Mouse (Mus musculus) ovary, postnatal 14 days (tissue): Measurements from ENCODE around the gene Elac2.

Source experiments
- DNase-seq: peaks from one replicate; pipeline ENCODE4 v3.0.0; 2022; ENCODE audit warnings: low spot score

The Elac2 gene

GRCm38 (mm10) chr11:64978720-64979488 is at the start of gene Elac2:
Gene Elac2, plus strand, starts transcription at chr11:64979038.
- DNase-seq: peak; percentile 96

DNA sequence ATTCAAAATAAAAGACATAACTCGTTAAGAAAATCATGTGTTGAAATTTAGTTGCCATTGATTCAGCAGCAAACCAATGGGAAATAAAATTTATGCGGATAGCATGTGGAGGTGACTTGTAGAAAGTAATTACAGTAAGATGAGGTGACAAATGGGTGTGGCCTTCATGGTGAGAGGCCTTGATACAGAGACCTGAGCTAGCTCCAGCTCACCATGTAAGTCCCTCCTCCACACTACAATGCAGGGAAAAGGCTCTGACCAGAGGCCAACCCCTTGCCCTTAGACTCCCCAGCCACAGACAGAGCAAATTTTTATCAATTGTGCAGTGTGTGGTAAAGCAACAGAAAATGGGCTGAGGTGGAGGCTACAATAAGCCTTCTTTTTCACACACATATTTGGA is 49.7 kb upstream of the Elac2 start:
- no peak for DNase-seq

DNA sequence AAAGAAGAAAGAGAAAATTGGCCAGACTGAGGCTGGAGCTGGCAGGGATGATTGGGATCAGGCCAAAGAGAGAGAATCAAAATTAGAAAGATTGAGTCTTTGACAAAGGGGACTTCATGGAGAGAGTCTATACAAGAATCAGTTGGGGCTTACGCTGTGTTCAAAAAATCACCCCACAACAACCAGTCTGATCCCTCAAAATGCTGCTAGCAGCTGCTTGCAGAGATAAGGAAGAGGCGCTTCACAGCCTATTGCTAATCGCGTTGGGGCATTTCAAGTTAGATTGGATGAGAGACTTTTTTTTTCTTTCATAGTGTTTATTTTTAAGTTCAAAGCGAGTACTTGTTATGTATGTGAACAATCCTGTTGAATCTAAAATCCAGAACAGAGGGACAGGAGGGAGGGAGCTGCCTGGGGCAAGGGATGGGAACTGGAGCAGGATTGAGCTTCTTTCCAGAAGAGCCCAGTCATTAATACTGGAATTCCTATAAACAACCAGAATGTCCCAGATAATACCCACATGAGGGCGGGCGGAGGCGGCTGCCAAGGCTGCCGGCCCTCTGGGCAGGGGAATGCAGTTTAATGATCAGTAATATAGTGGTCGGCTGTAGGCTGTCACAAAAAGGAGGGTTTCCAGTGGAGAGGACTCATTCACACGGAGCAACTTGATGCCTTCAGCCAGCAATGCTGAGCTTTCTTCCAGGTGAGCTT is 47.6 kb upstream of the Elac2 start:
- DNase-seq: no peak

- DNase-seq: no peak
Measured at GRCm38 (mm10) chr11:64937226-64937625, 41.6 kb upstream of the Elac2 start.

DNA sequence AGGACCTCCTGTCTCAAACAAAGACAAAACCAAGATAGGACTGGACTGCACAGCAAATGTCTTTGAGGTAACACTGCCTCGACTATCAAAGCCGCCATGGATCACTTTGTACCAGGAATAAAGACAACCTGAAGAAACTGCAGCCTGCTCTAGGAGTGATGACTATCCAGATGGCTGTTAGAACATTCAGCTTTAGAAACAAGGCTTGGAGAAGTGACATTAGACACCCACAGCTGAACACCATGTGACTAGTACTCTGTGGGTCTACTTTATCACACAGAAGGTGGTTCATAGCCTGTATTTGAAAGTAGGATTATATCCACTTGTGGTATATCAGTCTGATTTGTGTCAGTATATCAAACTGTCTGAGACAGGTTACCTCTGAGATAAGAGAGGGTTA is 37.6 kb upstream of the Elac2 start:
- no peak for DNase-seq

DNA sequence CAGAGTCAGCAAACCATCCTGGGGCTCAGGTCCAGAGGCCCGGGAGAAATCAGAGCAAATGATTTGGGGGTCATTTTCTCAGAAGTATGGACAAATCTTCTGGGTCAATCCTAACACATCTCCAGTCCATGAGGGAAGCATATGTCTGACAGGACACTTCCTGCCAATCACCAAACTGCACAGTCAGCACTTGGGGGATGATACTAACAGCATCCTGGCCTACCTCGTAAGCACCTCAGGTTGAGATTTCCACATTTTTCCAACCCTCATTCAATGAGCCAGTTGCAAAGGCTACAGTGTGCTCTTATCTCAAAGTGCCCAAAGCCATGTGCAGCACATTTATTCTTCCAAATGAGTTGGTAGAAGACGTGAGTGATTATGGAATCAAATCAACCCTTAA is 29.1 kb upstream of the Elac2 start:
- no peak for DNase-seq

DNA sequence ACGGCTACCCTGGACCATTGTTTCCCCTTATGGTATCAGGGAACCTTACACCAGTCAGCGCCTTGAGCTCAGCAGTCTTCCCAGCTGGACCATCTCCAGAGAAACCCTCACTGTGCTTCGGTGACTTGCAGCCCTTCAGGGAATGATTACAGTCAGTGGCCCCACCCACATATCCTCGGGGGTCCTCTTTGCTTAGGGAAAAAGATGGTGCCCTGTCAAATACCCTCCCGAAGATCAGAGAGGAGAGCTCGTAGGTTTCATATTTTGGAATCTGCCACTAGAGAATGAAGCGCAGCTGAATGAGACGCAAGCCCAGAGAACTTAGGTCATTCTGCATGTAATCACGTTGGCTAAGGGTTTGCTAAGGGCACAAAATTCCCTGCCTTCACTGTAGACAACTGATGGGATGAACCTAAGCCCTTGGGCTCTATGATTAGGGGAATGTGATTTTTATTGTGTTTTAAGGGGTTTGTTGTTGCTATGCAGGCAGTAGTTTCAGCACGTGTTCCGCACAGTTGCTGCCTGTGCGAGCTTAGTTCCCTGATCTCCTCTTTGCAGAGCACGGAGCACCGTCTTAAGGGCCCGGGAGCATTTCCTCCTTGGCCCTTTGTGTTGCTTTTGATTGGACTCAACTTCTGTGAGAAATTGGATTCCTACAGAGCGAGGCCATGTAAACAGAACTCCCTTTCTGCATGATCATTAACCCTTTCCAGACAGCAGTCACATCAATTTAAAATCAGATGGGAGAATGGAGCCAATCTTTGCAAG is 21.7 kb upstream of the Elac2 start:
- DNase-seq: no peak

GRCm38 (mm10) chr11:64962629-64963028 is 16.2 kb upstream of the Elac2 start:
- no peak for DNase-seq

GRCm38 (mm10) chr11:64968507-64968906 is 10.3 kb upstream of the Elac2 start:
- DNase-seq: peak; percentile 73

DNA sequence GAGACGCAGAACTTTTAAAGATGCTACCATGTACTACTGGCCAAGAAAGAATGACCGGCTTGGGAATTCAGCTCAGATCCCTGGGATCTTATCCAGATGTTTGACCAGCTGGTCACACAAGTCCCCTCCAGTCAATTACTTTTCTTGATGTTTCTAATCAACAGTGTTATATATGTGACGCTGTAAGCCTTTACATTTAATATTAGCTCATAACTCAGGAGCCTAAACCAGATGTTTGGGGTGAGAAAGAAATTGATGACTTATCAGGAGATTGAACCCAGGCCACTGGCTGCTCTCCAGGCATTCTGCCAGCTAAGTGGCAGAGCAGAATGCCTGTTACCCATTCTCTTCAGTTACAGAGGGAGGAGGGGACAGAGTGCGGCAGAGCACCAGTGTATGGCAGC is 9.9 kb upstream of the Elac2 start:
- DNase-seq: no peak

GRCm38 (mm10) chr11:64971471-64971988 is 7.3 kb upstream of the Elac2 start:
- no peak for DNase-seq

DNA sequence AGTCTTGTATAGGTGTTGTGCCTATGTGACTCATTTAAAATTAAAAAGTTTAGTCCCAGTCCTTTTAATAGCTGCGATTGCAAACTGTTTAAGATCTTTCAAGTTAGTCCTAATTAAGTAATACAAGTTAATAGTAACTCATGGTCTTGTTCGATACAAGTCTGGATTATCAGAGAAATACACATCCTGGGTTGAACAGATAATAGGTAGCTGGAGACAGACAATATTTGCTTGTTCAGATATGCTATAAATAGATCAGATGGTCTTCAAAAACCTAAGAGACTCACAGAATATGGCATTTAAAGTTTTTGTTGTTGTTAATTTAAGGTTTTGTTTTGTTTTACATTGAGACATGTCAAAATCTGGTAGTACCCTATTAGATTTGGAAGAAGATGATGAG is 6.4 kb upstream of the Elac2 start:
- no peak for DNase-seq

DNA sequence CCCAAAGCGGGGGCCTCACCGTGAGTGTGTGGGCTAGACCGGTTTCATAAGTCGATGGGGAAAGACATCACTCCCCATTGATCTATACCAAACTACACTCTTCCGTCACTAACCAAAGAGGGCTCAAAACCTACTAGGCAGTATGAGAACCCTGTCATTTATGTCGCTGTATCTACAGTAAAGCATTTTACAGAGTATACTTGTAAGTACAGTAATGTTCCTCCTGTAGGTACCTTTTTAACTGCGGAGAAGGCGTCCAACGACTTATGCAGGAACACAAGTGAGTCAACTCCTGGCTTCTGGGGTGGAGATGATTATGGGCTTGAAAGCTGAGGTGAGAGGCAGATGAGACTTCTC is 629 bp downstream of the Elac2 start:
- DNase-seq: no peak

DNA sequence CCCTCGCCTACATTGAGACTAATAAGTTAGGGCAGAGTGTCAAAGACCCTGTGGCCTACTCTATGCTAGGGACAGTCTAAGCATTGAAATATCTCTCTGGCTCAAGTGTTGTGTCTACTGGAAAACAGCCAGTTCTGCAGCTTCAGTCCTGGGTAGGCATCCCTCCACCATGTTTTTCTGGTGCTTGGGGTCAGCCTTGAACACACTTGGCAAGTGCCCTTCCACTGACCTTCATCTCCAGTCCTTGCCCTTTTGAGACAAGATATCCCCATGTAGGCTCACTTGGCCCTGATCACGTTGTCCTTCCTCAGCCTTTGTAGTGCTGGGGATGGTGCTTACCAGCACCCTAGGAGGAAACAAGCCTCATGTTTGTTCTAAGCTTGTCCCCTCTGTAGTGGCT is 9.7 kb downstream of the Elac2 start:
- no peak for DNase-seq

- no peak for DNase-seq
Measured at GRCm38 (mm10) chr11:64998439-64998838, 19.6 kb downstream of the Elac2 start.

DNA sequence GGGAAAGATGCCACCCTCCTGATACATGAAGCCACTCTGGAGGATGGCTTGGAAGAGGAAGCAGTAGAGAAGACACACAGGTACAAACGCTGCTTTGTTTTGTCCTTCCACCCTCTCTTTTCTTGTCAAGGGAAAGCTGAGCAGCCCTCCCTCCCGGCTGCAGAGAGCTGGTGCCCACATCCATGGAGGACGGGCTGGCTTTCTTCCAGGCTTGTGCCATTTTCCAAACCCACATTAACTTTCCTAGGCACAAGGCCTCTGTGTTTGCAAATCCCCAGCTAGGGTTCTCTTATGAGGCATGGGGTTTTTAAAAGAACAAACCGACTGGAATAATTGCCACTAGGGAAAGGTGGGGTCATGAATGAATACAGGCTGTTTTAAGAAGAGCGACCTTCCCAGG is 20.8 kb downstream of the Elac2 start:
- DNase-seq: no peak

- no peak for DNase-seq
Measured at GRCm38 (mm10) chr11:65001729-65002128, 22.9 kb downstream of the Elac2 start.

GRCm38 (mm10) chr11:65003611-65004010 is 24.8 kb downstream of the Elac2 start:
- no peak for DNase-seq

DNA sequence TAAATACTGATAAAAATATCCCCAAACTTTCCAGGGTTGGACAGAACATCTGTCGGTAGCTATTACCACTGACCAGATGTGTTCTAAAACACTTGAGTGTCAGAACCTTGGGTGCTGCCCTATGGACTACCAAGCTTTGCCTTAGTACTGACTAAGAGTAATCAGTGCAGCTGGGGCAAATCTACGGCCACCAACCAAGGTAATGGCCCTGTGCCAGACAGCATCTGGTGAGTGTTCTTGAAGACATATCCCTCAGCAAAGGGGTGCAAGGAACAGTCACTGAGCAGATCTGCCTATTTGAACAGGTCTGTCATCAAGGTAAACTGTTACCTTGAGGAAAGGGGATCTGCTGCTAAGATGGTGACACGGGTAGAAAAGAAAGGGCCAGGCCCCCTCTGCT is 26.0 kb downstream of the Elac2 start:
- no peak for DNase-seq

- no peak for DNase-seq
Measured at GRCm38 (mm10) chr11:65006047-65006446, 27.2 kb downstream of the Elac2 start.

- DNase-seq: no peak
Measured at GRCm38 (mm10) chr11:65013906-65014305, 35.1 kb downstream of the Elac2 start.

DNA sequence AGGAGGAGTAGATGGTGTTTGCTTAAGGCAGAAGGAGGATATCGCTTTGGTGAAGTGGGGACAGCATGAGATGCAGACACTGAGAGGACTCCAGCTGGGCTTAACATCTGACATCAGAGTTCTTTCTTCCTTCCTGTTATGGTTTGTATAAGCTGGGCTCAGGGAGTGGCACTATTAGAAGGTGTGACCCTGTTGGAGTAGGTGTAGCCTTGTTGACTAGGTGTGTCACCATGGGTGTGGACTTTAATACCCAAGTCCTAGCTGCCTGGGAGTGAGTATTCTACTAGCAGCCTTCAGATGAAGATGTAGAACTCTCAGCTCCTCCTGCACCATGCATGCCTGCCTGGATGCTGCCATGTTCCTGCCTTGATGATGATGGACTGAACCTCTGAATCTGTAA is 37.9 kb downstream of the Elac2 start:
- no peak for DNase-seq

DNA sequence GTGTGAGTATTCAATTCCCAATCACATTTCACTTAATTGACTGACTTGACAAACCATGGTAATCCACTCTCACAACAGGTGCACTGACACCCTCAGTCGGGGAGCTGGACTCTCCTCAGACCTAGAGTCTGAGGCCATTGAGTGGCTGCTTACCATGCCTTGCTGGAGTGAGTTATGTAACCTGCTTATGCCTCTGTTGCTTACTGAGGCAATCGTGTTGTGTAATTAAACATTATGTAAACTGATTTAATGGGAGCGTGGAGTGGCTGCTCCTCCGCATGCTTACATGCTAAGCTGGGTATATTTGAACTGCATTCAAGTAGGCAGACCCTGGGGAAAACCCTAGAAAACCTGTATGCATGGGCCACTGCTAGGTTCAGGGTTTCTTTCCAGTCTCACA is 41.9 kb downstream of the Elac2 start:
- DNase-seq: no peak
